Mouse (Mus musculus) adrenal gland, adult (tissue): ENCODE results near the gene Mylk3.

Experiments used
- DNase-seq, 2 experiments: peaks; one replicate each; pipeline ENCODE4 v3.0.0; 2022 to 2023; ENCODE audit warnings: low spot score in 1 of 2; ENCODE audit not compliant: inconsistent age in 2 of 2

The Mylk3 gene

DNA sequence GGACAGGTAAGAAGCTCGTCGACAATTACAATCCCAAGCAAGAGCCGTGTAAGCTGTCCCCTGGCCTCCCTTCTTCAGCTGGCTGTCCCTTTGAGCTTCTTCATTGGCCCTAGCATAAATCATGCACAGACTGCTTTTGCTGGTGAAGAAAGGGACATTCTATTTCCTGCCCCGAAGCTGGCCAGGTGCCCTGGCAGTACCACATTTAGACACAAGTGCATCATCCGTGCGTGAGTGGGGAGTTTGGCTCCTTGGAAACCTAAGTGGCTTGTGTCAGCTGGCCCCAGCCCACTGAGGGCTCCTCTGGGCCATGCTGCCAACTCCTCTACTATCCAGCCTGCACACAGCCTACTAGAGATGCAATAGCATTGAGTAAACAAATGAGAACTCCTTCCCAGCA is at the start of gene Mylk3:
Gene Mylk3 (minus strand): TSS at position 141 of the 400 bp plus-strand sequence.
- DNase-seq = no peak

DNA sequence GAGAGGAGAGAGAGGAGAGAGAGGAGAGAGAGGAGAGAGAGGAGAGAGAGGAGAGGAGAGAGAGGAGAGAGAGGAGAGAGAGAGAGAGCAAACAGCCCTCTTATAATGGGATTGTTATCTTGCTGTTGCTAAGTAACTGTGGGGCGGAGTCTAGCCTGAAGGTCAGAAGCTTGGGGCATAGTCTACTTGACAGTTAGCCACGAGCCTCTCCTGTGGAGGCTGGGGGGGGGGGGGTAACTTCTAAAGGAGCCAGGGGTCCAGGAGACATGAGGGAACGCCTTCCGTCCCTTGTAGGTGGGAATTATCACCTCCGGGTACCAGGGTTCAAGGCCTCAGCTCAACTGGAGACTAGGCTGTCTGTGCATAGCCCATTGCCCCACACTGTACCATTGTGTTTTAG is 49.6 kb upstream of the Mylk3 start:
- peak; percentile 39 to 70 for DNase-seq

DNA sequence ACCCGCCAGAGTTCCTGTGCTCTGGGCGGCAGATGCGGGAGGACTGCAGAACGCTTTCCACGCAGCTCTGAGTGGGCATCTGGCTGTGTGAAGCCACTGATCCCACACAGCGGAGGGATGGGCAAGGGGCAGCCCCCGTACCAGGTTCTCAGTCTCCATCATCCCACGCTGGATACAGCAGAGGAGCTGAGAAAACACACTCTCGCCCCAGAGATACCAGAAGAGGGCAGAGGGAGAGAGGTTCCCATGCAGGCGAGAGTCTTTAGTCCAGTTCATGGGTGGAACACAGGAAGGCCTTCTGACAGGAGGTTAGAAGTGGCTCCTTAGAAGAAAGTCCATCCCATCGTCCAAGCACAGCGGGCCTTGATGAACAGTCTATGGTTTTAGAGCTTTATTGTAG is 48.7 kb upstream of the Mylk3 start:
- no peak for DNase-seq

DNA sequence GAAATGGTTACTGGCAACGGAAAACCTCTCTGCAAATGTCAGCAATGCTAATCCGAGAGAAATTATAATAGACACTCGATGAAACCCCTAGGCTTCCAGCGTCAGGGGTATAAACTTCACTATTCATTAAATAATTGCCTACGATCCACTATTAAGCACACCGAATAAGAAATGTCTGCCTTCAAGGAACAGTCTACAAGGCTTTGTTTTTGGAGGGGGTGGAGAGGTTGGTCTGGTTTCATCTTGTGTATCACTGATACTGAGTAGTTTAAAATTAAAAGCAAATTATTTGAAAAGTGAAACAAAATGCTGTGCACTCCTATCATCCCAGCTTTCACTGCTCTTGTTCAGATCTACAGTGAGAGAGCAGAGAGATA is 46.9 kb upstream of the Mylk3 start:
- no peak for DNase-seq

DNA sequence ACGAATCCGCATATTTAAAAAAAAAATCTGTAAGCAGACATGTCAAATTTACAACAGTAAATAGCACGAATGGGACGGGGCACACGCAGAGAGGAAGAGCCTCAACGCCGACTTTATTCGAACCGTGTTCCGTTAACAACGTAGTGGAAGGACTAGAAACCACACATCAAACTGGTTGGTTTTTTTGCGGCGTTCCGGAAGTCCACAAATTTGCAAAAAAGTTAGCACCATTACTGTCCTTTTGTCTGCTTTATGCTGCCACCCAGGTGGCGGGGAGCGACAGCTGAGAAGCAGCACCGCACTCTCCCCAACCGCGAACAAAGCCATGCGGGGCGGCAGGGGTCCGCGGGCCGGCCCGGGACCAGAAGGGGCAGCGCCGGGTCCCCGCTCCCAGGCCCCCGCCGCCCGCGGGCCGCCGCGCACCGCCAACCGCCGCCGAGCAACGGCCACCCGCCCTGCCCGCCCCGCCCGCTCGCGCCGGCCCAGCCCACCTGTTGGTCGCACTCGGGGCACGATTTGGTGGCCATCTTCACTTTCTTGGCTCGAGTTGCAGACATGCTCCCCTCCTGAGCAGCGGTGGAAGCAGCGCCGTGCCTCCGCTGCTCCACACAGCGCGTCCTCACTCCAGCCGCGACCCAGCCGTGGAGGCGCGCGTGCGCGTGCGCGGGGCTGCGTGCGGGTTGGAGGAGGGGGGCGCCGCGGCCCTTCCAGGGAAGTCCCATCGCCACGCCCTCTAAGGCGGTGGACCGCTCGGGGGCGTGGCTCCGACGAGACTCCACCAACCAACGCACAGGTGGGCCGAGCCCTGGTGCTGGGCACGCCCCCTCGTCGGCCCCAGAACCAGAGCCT is 46.2 kb upstream of the Mylk3 start, which contains the start of gene 4921524J17Rik:
Gene 4921524J17Rik (minus strand): TSS at position 666 of the 849 bp plus-strand sequence.
- peak; percentile 99 for DNase-seq

DNA sequence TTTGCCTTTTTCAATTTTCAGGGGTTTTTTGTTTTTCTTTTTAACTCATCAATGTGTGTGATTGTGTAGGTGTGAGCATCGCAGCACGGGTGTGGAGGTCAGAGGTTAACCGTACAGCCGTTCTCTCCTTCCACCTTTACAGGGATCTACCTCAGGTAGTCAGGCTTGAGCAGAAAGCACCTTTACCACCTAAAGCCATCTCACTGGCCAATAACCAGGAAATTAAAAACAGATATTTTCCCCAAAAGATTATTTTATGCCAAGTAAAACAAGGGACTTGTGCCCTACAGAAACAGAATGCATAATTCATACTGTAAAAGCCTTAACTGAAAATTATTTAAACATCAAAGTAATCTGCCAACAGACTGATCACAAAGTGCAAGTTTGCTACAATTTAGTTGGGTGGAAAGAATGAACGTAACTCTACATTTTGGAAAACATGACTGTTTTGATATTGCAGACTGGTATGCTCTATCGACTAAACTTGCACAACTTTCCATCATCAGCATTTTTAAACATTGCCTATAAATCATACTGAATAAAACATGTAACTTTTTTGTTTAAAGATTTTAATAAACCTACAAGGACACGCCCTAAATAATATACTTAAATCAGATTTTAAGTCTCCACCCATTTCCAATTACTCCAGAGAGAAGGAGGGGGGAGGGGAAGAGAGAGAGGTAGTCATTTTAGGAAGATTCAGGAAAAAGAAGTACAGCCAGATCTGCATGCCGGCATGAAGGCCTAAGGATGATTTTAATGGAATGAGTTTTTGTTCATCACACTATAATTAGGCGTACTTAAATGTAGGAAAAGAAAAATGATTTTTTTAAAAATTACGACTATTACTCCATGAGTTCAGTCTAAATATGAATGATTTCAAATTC is 45.4 kb upstream of the Mylk3 start:
- peak in 1 of 2 experiments; percentile 77 for DNase-seq

DNA sequence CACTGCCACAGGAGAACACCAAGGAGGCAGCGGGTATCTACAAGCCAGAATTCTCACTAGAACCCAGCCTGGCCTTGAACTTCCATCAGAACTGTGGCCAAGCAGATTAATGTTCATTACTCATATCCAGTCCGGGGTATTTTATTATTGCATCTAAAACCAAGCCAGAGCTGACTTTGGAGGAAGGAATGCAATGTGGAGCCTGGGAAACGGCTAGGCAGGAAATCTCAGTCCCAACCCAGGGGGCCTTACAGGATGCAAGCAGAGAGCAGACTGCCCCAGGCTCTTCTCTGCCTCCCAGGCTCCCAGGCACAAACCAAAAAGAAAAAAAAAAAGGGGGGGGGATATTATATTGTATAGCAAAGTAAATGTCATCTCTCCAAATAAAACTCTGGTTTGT is 44.7 kb upstream of the Mylk3 start:
- peak; percentile 84 to 94 for DNase-seq

DNA sequence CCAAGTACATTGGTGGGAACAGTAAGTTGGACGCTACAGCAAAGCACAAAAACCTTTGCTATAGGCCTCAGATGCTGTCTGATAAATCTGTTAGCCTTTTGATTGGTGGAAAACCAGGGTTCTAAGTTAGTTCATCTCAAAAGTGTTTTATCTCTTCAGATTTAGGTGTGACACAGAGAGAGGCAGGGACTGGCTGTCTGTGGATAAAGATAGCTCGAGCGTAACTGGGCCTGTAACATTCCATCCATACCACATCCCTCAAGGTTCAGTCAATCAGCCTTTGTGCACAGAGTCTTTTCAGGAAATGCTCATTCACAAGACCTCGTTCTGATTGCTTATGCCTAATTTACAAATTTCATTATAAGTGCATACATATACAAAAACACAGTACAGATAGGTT is 43.1 kb upstream of the Mylk3 start:
- peak in 1 of 2 experiments; percentile 83 for DNase-seq

DNA sequence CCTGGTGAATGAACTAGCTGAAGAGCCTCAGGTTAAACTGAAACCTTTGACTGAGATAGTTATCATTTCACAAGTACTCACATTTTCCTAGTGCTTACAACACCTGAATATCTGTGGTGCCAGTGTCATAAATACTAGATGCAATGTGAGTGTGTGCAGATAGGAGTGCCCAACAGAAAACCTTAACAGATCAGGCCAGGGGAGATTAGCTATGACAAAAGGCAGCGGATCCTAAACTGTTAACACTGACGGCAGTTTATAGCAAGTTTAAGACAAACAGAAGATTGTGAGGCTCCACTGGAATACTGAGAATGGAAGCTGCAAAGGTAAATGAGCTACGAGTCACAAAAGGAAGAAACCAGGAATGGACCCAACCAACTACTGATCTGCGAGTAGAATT is 40.9 kb upstream of the Mylk3 start:
- no peak for DNase-seq

DNA sequence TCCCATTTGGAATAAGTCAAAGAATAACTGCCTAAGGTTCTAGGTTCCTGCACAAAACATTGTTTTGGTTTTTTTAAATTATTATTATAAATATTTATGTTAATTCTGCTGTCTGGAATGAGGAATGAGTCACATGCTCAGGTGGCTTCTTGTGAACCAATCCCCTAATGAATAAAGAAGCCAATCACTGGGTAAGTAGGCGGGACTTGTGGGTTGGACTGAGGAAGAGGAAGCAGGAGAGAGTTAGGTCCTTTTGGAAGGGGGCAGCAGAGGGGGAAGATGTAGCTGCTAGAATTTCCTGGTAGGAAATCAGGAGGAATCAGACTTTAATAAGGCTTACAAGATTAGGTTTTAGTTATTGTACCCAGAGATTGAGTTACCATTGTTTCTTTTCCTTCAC is 35.2 kb upstream of the Mylk3 start:
- no peak for DNase-seq

DNA sequence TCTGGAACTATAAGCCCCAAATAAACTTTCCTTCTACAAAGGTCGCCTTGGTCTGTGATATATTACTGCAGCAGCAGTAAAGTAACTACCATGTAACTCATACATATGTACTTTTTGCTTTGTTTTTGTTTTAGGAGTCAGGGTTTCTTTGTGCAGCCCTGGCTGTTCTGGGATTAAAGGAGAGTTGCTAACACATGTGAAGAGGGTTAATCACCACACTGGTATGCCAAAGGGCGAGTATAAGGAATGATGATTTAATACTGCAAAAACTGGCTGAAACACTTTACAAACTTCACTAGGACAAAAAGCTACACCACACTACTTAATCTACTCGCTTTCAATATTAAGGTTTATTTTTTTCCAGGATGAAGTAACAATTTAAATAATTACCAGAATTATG is 22.4 kb upstream of the Mylk3 start:
- DNase-seq = no peak

DNA sequence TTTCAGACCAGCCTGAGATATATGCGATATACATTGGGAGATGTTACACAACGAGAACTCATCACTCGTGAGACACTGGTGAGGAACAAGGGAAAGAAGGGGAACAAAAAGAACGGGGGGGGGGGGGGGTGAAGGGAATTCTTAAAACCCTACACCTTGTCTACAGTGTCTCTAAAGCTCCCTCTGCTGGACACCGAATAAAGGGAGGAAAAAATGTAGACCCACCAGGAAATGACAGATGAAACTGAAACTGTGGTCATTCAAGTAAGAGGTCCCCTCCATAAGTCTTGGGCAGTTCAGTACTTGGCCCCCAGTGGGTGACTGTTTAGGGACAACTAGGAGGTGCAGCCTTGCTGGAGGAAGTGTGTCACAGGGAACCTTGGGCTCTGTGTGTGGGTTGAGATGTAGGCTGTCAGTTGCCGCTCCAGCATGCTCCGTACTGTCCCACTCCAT is 21.9 kb upstream of the Mylk3 start:
- DNase-seq = peak in 1 of 2 experiments; percentile 78

DNA sequence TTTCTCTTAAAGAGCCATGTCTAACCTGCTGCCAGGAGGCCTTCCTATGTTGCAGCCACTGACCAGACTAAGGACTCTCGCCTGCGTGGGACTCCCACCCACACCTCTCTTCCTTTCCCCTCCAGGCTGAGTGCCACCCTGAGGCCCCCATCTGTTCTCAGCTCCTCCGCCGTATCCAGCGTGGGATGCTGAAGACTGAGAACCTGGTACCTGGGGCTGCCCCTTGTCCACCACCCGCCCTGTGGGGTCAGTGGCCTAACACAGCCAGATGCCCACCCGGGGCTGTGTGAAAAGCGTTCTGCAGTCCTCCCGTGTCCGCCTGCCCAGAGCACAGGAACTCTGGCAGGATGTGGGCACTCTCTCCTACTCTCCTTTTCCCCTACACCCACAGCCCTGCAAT is 19.8 kb upstream of the Mylk3 start:
- DNase-seq = no peak

DNA sequence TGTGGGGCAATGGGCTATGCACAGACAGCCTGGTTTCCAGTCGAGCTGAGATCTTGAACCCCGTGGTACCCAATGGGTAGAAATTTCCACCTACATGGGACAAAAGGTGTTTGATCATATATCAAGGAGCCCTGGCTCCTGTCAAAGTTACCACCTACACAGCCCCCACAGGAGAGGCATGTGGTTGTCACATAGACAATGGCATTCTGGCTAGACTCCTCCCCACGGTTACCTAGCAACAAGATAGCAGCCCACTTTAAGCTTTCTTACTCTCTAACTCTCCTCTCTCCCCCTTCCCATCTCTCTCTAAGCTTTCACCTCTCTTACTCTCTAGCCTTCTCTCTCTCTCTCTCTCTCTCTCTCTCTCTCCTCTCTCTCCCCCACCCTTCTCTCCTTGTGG is 19.3 kb upstream of the Mylk3 start:
- no peak for DNase-seq

DNA sequence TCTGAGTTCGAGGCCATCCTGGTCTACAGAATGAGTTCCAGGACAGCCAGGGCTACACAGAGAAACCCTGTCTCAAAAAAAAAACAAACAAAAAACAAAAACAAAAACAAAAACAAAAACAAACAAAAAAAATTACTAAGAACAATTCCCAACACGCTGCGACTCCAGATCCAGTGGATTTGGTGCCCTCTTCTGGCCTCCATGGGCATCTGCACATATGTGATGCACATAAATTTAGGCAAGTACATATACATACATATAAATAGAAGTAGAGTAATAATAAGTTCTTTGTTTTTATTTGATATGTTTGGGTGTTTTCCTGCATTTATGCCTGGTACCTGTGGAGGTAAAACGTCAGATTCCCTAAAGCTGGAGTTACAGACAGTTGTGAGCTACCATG is 12.4 kb upstream of the Mylk3 start:
- DNase-seq = no peak

DNA sequence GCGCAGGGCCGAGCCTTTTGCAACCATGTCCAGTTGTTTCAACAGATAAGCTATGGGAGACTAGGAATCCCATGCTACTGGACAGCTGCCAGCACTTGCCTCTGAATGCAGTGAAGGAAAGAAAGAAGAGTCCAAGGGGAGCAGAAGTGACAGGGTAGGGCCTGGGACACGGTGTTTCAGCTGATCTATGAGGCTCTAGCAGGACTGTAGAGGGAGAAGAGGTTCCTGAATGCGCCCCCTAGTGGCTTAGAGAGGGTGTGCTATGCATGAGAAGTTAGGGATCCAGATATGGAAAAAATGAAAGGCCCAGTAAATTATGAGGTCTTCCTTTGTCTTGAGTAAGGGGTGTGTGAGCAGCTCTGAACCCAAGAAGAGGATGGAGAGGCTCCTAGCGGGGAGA is 11.4 kb upstream of the Mylk3 start:
- peak; percentile 50 to 85 for DNase-seq

DNA sequence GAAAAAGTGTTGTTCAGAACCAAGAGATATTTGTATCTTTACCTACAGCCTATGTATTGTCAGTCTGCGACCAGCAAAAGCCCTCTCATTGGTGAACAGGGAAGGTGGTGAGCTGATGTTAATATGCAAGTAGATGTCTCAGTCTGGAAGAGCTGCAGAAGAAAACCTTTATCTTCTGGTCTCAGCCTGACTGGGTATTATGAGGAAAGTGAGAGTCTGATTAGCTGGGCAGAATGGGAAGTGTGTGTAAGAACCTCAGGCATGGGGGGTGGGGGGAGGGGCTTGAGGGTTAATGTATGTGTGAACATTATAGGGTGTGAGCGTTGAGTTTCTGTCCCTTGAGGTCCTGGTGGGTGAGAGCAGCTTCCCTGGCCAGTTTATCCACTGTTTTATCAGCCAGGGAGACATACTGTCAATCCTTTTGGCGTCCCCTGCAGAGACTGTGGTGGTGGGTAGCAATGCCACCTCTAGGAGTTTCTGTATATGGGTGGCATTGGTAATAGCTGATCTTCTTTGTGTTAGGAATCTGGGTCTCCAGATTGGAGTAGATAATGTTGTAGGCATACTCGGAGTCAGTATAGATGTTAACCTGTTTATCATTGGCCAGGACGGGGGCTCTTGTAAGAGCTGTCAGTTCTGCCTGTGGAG is 10.4 kb upstream of the Mylk3 start:
- no peak for DNase-seq

DNA sequence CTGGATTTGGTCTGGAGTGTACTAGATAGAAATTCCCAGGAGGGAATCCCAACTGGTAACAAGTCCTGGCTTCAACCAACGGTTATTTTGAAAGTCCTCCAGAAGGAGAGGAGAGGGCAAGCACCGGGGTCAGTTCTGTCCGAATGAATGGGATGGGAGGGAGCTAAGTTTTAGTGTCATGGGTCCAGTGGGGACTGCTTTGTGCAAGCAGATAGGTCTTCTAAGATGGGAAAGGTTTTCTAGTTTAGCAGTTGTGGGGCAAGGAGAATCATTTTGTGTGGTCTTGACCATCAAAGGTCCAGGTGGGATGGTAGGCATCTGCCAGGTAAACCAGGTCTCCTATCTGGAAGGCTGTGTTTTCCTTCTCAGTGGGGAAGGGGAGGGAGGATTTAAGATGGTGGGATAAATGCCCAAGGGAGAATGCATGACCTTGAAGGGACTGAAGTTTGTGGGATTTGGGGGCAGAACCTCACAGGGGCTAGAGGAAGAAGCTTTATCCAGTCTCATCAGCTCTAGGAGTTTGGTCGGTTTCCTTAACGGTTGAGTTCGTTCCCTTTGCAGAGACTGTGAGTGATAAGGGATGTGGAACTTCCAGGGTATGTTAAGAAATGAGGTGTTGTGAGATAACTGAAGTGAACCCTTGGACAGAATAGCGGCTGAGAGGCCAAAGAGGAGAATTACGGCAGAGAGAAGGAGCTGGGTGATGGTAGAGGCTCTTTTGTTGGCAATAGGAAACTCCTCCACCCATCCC is 9.7 kb upstream of the Mylk3 start:
- DNase-seq = no peak

DNA sequence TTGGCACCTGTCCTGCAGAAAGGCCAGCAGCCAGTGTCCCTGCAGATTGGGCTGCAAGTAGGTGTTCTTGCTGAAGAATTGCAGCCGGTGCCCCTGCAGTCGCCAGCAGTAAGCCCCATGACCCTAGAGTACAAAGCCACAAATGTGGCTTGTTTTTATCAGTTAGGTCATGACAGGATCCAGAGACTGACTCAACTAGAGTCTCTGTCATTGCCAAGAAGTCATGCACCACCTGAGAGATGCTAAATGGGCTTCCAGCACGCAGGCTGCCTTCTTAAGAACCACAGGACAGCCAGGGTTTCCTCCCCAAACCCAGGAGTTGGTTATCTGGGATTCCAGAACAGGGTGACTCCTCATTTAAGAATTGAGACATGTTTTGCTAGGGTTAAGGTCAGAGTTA is 8.9 kb upstream of the Mylk3 start:
- DNase-seq = no peak

DNA sequence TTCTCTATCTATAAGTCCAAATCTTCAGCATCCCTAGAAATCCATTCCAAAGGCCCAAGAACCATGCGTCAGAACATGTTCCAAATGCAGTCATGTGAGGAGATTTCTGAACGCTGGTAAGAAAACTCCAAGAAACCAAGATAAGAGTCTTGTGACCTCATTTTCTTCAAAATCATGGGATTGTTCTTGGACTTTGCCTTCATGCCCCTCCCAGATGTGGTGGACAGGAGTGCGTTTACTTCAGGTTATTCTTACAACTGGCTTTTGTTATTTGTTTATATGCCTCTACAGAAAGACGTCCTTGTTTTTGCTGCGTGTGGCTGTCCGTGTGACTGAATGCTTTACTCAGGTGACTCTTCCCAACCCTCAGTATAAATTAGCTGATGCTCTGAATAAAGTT is 7.1 kb upstream of the Mylk3 start:
- DNase-seq = no peak

DNA sequence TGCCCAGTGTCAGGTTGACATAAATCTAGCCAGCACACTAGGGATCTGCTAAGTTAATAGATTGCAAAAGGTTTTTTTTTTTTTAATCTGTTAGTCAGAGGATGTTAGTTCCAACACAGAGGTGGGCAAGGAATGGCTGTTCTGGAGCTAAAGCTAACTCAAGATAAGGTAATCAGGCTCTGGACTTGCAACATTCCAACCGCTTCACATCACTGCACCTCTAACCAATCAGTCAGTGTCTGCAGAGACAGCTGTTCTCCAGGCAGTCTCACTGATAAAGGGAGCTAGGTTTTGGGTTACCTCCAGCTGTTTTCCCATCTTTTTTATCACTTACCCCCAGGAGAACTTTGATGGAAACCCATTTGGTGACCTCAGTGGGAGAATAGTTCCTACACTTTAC is 5.3 kb upstream of the Mylk3 start:
- DNase-seq = no peak
